Mouse (Mus musculus) thymus, adult 2 months (tissue): ENCODE measurements around the gene Ooep. TPM values are rescaled to one million over a fixed set of nuclear protein-coding genes. Genes with fewer than 3 reads are reported as not detected.

Experiments used
- DNase-seq: peaks from one replicate; pipeline ENCODE4 v3.0.0; 2021
- H3K27ac ChIP-seq: fragments of 200-500 bp; 2 replicates; pipeline ENCODE4 v1.5.1; 2012; ENCODE audit warnings: low read length, control low read depth; ENCODE audit not compliant: control insufficient read depth, insufficient read depth
- H3K27me3 ChIP-seq: fragments of 200-500 bp; 2 replicates; pipeline ENCODE4 v1.6.1; 2012; ENCODE audit warnings: mild to moderate bottlenecking, low read length, moderate library complexity, mixed read lengths; ENCODE audit not compliant: control insufficient read depth, insufficient read depth
- H3K36me3 ChIP-seq: fragments of 200-500 bp; 2 replicates; pipeline ENCODE4 v1.6.1; 2012; ENCODE audit warnings: mild to moderate bottlenecking, low read length, moderate library complexity; ENCODE audit not compliant: control insufficient read depth, insufficient read depth
- H3K4me1 ChIP-seq: fragments of 200-500 bp; replicated peaks from 2 replicates; pipeline ENCODE4 v1.6.1; 2012; ENCODE audit warnings: low read length; ENCODE audit not compliant: control insufficient read depth, insufficient read depth
- H3K4me3 ChIP-seq: fragments of 200-500 bp; 2 replicates; pipeline ENCODE4 v1.5.1; 2012; ENCODE audit warnings: mild to moderate bottlenecking, low read length, control low read depth, moderate library complexity; ENCODE audit not compliant: control insufficient read depth, insufficient read depth
- CTCF ChIP-seq: fragments of 200-500 bp; IDR thresholded peaks from 2 replicates; pipeline ENCODE4 v1.5.1; 2012; ENCODE audit warnings: mild to moderate bottlenecking, control low read depth, low read length, moderate library complexity, borderline replicate concordance; ENCODE audit not compliant: control insufficient read depth, poor library complexity, insufficient read depth; ENCODE audit errors: extremely low read depth
- POLR2A ChIP-seq: fragments of 200-500 bp; IDR thresholded peaks from 2 replicates; pipeline ENCODE4 v1.6.1; 2012; ENCODE audit warnings: mild to moderate bottlenecking, low read length, control low read depth, moderate library complexity; ENCODE audit not compliant: control insufficient read depth, poor library complexity, insufficient read depth; ENCODE audit errors: extremely low read depth
- WGBS: fragments of 180-500 bp; shearing (Covaris S2); methylation state at CpG from one replicate; pipeline ENCODE4 v1.1.7; 2018; 5-methylcytosine and 5-hydroxymethylcytosine counted together
- polyA plus RNA-seq: library from polyadenylated mRNA; depleted of rRNA; stranded (reverse); fragments of >200 nt; gene quantifications from 2 replicates; pipeline ENCODE4 v1.2.3, GENCODE M21; 2012

Gene Ooep
- polyA plus RNA-seq, 1 experiment, result 0.65 TPM

DNA sequence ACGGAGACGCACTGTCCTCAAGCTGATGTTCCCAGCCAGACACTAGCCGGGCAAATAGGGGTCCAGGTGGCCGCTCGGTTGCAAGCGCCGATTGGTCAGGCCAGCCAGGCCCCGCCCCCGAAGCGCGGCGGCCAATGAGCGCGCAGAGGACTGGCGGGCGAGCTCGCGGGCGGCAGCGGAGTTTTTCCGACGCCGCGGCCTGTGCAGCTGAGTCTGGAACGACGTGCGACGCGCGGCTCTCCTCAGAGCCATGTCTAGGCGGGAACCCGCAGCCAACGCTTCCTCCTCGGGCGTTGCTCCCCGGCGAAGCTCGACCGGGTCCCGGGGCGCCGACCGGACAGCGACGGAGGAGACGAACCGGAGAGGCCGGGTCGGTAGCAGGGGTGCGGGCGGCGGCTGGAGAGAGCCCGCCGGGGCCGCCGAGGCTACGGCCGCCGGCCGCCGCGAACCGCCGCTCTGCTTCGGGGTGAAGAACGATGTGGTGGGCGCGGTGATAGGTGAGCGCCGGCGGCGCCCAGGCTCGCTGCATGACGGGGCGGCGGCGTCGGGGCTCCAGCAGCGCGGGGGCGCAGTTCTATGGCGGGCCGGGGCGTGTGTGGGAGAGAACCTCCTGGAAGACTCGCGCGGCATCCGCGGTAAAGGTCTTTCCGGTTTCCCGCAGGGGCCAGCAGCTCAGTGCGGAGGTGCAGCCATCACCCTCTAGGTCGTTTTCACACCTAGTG is 17.3 kb upstream of the Ooep start, which contains the start of gene Ddx43:
Gene Ddx43, plus strand, starts transcription at position 148 of the 722 bp plus-strand sequence.
- TF ChIP-seq CTCF (0 out of 2 replicates have a peak, but pooled peaks have one; percentile 22), POLR2A (0 out of 2 replicates have a peak, but pooled peaks have one; percentile 22)
- Histone ChIP-seq H3K27ac (no peak within 1 kb of the TSS), H3K4me1 (peaks cover 9% of the 10 kb centered on the region), H3K4me3 (peak within 1 kb of the TSS; percentile 35), H3K36me3 (no peaks in the 10 kb centered on the region), H3K27me3 (peaks cover 13% of the 10 kb centered on the region)
- 2% methylated on average over 91 of the region's 93 CpGs for WGBS
- DNase-seq, result peak; percentile 31

DNA sequence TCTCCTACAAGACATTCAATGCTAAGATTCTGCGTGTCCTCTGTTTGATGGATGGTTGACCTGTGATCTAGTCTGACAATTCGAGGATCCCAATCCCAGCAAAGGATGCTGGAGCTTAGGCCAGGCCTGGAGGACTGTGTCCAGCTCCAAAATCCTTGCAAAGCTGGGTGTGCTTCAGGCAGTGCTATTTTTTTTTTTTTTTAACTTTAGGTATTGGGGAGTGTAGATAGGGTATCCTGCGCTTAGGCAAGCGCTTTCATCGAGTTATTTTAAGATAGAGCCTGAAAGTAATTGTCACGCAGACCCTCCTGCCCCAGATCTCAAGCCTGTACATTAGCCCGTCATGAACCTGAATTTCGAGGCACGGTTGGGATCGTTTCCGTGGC is 16.7 kb upstream of the Ooep start:
- DNase-seq, result no peak
- Histone ChIP-seq H3K4me1 (peaks cover 9% of the 10 kb centered on the region), H3K36me3 (no peaks in the 10 kb centered on the region), H3K27ac (no peak overlapping the region), H3K4me3 (peak overlapping the region; percentile 35; the same call in 1 of the 2 replicates), H3K27me3 (peaks cover 13% of the 10 kb centered on the region)
- WGBS, result 44% methylated on average over 11 of the region's 11 CpGs
- no peak for TF ChIP-seq POLR2A
- no peak for TF ChIP-seq CTCF

DNA sequence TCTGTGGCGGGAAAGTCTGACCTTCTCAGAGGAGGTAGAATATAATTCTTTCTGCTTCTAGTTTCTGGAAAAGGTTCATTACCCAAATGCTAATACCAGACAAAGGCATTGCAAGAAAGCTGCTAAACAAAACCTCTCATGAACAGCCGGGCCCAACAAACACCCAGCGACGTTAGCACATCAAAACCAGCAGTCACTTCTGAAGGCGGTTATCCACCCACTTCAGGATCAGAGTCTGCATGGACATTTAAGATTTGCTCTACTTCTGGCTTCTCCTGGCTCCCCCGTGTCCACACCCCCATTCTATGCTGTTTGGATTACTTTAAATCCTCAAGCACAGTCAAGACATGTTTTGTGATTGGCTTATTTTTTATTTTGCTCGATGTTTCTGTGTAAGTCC is 16.1 kb upstream of the Ooep start:
- Histone ChIP-seq H3K27me3 (peaks cover 13% of the 10 kb centered on the region), H3K4me3 (no peak overlapping the region), H3K36me3 (no peaks in the 10 kb centered on the region), H3K27ac (no peak overlapping the region), H3K4me1 (peaks cover 9% of the 10 kb centered on the region)
- TF ChIP-seq CTCF, result no peak
- no peak for TF ChIP-seq POLR2A
- 72% methylated on average over 7 of the region's 7 CpGs for WGBS
- no peak for DNase-seq

DNA sequence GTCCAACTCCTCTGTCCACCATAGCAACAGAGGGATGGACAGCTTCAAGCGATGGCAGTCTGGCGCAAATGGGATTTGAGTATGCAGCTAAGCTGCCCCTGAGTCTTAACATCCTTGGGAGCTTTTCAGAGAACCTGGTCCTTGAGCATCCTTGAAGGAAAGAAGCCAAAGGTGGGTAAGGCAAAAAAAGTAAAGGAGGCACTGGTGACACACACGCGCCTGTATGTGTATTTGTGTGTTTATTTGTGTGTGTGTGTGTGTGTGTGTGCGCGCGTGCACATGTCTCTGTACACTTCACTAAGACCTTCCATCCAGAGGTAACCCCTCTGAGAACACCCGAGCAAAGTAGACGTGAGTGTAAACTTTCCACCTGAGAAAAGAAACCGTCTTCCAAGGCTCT is 15.2 kb upstream of the Ooep start:
- TF ChIP-seq POLR2A (no peak), CTCF (no peak)
- H3K4me1 ChIP-seq, result peaks cover 9% of the 10 kb centered on the region
- peaks cover 13% of the 10 kb centered on the region for H3K27me3 ChIP-seq
- no peaks in the 10 kb centered on the region for H3K36me3 ChIP-seq
- no peak for DNase-seq
- H3K27ac ChIP-seq, result no peak overlapping the region
- WGBS, result 90% methylated on average over 10 of the region's 10 CpGs
- H3K4me3 ChIP-seq, result no peak overlapping the region

DNA sequence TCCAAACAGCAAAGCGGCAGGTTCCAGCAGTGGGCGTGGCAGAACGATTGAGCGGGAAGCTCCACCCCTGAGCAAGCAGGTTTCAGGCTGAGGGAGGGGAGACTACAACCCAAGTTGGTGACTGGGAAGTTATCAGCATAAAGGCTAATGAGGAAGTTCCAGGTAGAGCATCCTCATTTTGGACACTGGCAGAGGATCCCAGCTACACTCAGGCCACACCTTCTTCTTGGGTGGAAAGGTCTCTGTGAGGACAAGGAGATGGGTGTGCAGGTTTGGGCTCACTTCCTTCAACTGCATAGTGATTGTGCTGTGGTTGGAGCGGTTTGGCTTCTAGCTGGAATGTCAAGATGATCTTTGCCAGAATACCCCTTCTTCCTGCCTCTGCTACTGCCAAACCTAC is 11.5 kb upstream of the Ooep start:
- Histone ChIP-seq H3K27ac (no peak overlapping the region), H3K4me3 (no peak overlapping the region), H3K27me3 (peaks cover 3% of the 10 kb centered on the region; the same call in 1 of the 2 replicates), H3K36me3 (no peaks in the 10 kb centered on the region), H3K4me1 (no peaks in the 10 kb centered on the region)
- no peak for TF ChIP-seq CTCF
- no peak for TF ChIP-seq POLR2A
- 52% methylated on average over 5 of the region's 5 CpGs for WGBS
- no peak for DNase-seq

DNA sequence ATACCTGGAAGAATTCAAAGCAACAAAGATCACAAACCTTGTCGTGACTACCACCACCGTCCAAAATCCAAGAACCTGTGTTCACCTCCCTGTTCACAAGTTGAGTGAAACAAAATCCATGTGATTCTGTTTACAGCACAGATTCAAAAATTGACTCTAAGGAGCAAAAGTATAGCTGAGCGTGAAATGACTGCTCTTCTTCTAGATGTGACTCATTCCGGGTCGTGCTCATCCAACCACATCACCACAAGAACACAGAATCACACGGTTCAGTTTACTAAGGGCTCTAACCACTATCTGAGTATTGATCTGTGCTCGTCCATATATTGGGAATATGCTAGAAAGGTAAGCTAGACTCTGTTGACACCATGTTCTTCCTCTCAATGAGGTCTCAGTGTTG is 8.4 kb upstream of the Ooep start:
- 87% methylated on average over 7 of the region's 7 CpGs for WGBS
- no peak overlapping the region for H3K27ac ChIP-seq
- H3K4me1 ChIP-seq, result no peaks in the 10 kb centered on the region
- TF ChIP-seq POLR2A, result no peak
- TF ChIP-seq CTCF, result no peak
- no peaks in the 10 kb centered on the region for H3K27me3 ChIP-seq
- DNase-seq, result no peak
- no peaks in the 10 kb centered on the region for H3K36me3 ChIP-seq
- H3K4me3 ChIP-seq, result no peak overlapping the region

DNA sequence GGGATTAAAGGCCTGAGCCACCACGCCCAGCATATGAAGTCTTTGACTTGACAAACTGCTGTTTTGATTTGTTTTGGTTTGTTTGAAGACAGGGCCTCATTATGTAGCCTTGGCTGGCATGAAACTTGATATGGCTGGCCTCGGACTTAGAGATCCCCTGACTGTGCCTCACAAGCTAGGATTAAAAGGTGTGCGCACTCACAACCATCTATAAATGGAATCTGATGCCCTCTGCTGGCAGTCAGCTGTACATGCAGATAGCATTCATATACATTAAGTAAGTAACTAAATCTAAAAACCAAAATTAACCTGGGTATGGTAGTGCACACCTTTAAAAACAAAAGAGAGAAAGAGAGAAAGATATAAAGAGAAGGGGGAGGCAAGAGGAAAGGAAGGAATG is 7.4 kb upstream of the Ooep start:
- no peak overlapping the region for H3K4me3 ChIP-seq
- peak; percentile 9 for DNase-seq
- no peaks in the 10 kb centered on the region for H3K4me1 ChIP-seq
- 68% methylated on average over 3 of the region's 3 CpGs for WGBS
- no peaks in the 10 kb centered on the region for H3K27me3 ChIP-seq
- H3K36me3 ChIP-seq, result no peaks in the 10 kb centered on the region
- H3K27ac ChIP-seq, result no peak overlapping the region
- TF ChIP-seq POLR2A, result no peak
- no peak for TF ChIP-seq CTCF

DNA sequence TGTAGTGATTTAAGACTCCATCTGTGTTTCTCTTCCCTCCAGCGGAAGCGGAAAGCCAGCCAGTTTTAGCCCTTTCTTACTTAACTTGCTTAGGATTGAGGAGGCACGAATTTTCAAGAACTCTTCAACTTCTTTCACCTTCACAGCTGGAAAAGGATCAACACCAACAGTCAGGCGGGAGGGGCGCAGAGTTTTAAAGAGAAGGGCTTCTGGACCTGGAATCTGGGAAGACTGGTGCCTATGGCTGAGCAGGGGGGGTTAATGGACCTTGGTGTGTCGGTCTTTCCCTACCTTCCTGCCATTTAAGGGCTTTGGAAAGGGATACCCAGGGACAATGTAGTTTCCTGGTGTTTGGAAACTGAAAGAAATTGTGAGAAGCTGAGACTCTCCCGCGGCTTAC is 979 bp downstream of the Ooep start:
- Histone ChIP-seq H3K27me3 (no peaks in the 10 kb centered on the region), H3K4me3 (no peak overlapping the region)
- no peak for DNase-seq

More for the DNA sequence above, 979 bp downstream of the Ooep start:
- no peaks in the 10 kb centered on the region for H3K4me1 ChIP-seq
- no peaks in the 10 kb centered on the region for H3K36me3 ChIP-seq
- TF ChIP-seq POLR2A (no peak), CTCF (no peak)
- WGBS, result 75% methylated on average over 8 of the region's 8 CpGs
- no peak overlapping the region for H3K27ac ChIP-seq
